Mouse (Mus musculus) megakaryocyte, embryonic 14.5 days (primary cell): ENCODE measurements around the gene Tnrc18. TPM values are rescaled to one million over a fixed set of nuclear protein-coding genes. Genes with fewer than 3 reads are reported as not detected.

Experiments used
- H3K27me3 ChIP-seq: replicated peaks from 2 replicates; pipeline ENCODE3; 2012; ENCODE audit warnings: inconsistent platforms
- H3K36me3 ChIP-seq: replicated peaks from 2 replicates; pipeline ENCODE3; 2012; ENCODE audit warnings: low read length, inconsistent platforms, mixed read lengths
- H3K4me1 ChIP-seq: 2 replicates; pipeline ENCODE4 v1.6.1; 2012; ENCODE audit warnings: inconsistent platforms
- H3K4me3 ChIP-seq: replicated peaks from 2 replicates; pipeline ENCODE3; 2012; ENCODE audit warnings: moderate library complexity, mild to moderate bottlenecking, inconsistent platforms
- H3K9me3 ChIP-seq: 2 replicates; pipeline ENCODE4 v1.6.1; 2012; ENCODE audit warnings: inconsistent platforms
- FLI1 ChIP-seq: IDR thresholded peaks from 2 replicates; pipeline ENCODE4 v1.6.1; 2012; ENCODE audit warnings: low read length, inconsistent platforms, mixed read lengths
- GATA1 ChIP-seq: IDR thresholded peaks from 3 replicates; pipeline ENCODE4 v1.6.1; 2012; ENCODE audit warnings: mixed read lengths, low read length, inconsistent platforms, borderline replicate concordance
- polyA plus RNA-seq: library from polyadenylated mRNA; stranded (reverse); fragments of >175 nt; gene quantifications from 2 replicates; pipeline ENCODE4 v1.2.3, GENCODE M21; 2012; ENCODE audit warnings: low replicate concordance; ENCODE audit not compliant: insufficient read depth

Tnrc18 gene
- polyA plus RNA-seq, 1 experiment = 36.1 TPM

- Histone ChIP-seq H3K4me3 (peak overlapping the region; percentile 64), H3K36me3 (peaks cover 96% of the 10 kb centered on the region)
- no peak for TF ChIP-seq GATA1
- TF ChIP-seq FLI1 = no peak
Measured at GRCm38 (mm10) chr5:142730295-142730694, 87.2 kb downstream of the Tnrc18 start.

GRCm38 (mm10) chr5:142728301-142728700 lies 89.2 kb downstream of the Tnrc18 start:
- Histone ChIP-seq H3K4me3 (no peak overlapping the region), H3K9me3 (peaks cover 18% of the 10 kb centered on the region), H3K36me3 (peaks cover 80% of the 10 kb centered on the region), H3K27me3 (no peaks in the 10 kb centered on the region), H3K4me1 (peaks cover 22% of the 10 kb centered on the region)
- TF ChIP-seq FLI1 (no peak), GATA1 (no peak)

More at GRCm38 (mm10) chr5:142730295-142730694, 87.2 kb downstream of the Tnrc18 start:
- H3K9me3 ChIP-seq = peaks cover 18% of the 10 kb centered on the region
- no peaks in the 10 kb centered on the region for H3K27me3 ChIP-seq
- H3K4me1 ChIP-seq = peaks cover 15% of the 10 kb centered on the region

GRCm38 (mm10) chr5:142726748-142727147 lies 90.7 kb downstream of the Tnrc18 start:
- H3K27me3 ChIP-seq = peaks cover 9% of the 10 kb centered on the region
- H3K4me3 ChIP-seq = no peak overlapping the region
- peaks cover 64% of the 10 kb centered on the region for H3K36me3 ChIP-seq
- no peak for TF ChIP-seq FLI1
- TF ChIP-seq GATA1 = no peak
- H3K4me1 ChIP-seq = peaks cover 22% of the 10 kb centered on the region
- peaks cover 18% of the 10 kb centered on the region for H3K9me3 ChIP-seq

GRCm38 (mm10) chr5:142724265-142724664 lies 93.2 kb downstream of the Tnrc18 start:
- peaks cover 40% of the 10 kb centered on the region for H3K36me3 ChIP-seq
- TF ChIP-seq FLI1 (no peak), GATA1 (no peak)
- peaks cover 21% of the 10 kb centered on the region for H3K27me3 ChIP-seq
- H3K4me3 ChIP-seq = no peak overlapping the region
- peaks cover 13% of the 10 kb centered on the region for H3K9me3 ChIP-seq
- peaks cover 13% of the 10 kb centered on the region for H3K4me1 ChIP-seq

- Histone ChIP-seq H3K9me3 (peaks cover 13% of the 10 kb centered on the region), H3K4me1 (peaks cover 13% of the 10 kb centered on the region), H3K4me3 (peak overlapping the region; percentile 80), H3K36me3 (peaks cover 33% of the 10 kb centered on the region), H3K27me3 (peaks cover 25% of the 10 kb centered on the region)
- TF ChIP-seq GATA1 (no peak), FLI1 (no peak)
Measured at GRCm38 (mm10) chr5:142723520-142724133, 93.8 kb downstream of the Tnrc18 start.

GRCm38 (mm10) chr5:142719897-142720296 lies 97.6 kb downstream of the Tnrc18 start:
- TF ChIP-seq GATA1 = no peak
- no peak for TF ChIP-seq FLI1
- H3K36me3 ChIP-seq = no peaks in the 10 kb centered on the region
- no peaks in the 10 kb centered on the region for H3K9me3 ChIP-seq
- H3K4me3 ChIP-seq = peak overlapping the region; percentile 16
- H3K4me1 ChIP-seq = peaks cover 7% of the 10 kb centered on the region
- peaks cover 53% of the 10 kb centered on the region for H3K27me3 ChIP-seq

GRCm38 (mm10) chr5:142718486-142718885 lies 99.0 kb downstream of the Tnrc18 start:
- TF ChIP-seq FLI1 (no peak), GATA1 (no peak)

GRCm38 (mm10) chr5:142718037-142718436 lies 99.4 kb downstream of the Tnrc18 start:
- Histone ChIP-seq H3K36me3 (no peaks in the 10 kb centered on the region), H3K9me3 (0 out of 2 replicates have a peak, but pooled peaks cover 4% of the 10 kb centered on the region), H3K27me3 (peaks cover 65% of the 10 kb centered on the region), H3K4me1 (no peaks in the 10 kb centered on the region; the same call in 1 of the 2 replicates), H3K4me3 (no peak overlapping the region)
- no peak for TF ChIP-seq GATA1
- TF ChIP-seq FLI1 = no peak

More at GRCm38 (mm10) chr5:142718486-142718885, 99.0 kb downstream of the Tnrc18 start:
- Histone ChIP-seq H3K36me3 (no peaks in the 10 kb centered on the region), H3K4me1 (peaks cover 2% of the 10 kb centered on the region), H3K4me3 (no peak overlapping the region), H3K9me3 (0 out of 2 replicates have a peak, but pooled peaks cover 4% of the 10 kb centered on the region), H3K27me3 (peaks cover 65% of the 10 kb centered on the region)

GRCm38 (mm10) chr5:142716056-142716455 lies 101.4 kb downstream of the Tnrc18 start:
- Histone ChIP-seq H3K9me3 (peaks cover 18% of the 10 kb centered on the region), H3K27me3 (peaks cover 54% of the 10 kb centered on the region), H3K36me3 (no peaks in the 10 kb centered on the region), H3K4me1 (no peaks in the 10 kb centered on the region; the same call in 1 of the 2 replicates), H3K4me3 (no peak overlapping the region)
- TF ChIP-seq GATA1 = no peak
- no peak for TF ChIP-seq FLI1

- TF ChIP-seq GATA1 (no peak), FLI1 (no peak)
- Histone ChIP-seq H3K4me3 (no peak overlapping the region), H3K4me1 (no peaks in the 10 kb centered on the region; the same call in 1 of the 2 replicates), H3K9me3 (peaks cover 24% of the 10 kb centered on the region), H3K27me3 (peaks cover 56% of the 10 kb centered on the region), H3K36me3 (no peaks in the 10 kb centered on the region)
Measured at GRCm38 (mm10) chr5:142715059-142715458, 102.4 kb downstream of the Tnrc18 start.

- peaks cover 54% of the 10 kb centered on the region for H3K27me3 ChIP-seq
- TF ChIP-seq FLI1 (no peak), GATA1 (no peak)
- H3K9me3 ChIP-seq = peaks cover 24% of the 10 kb centered on the region
- no peaks in the 10 kb centered on the region; the same call in 1 of the 2 replicates for H3K4me1 ChIP-seq
- no peaks in the 10 kb centered on the region for H3K36me3 ChIP-seq
- H3K4me3 ChIP-seq = peak overlapping the region; percentile 46
Measured at GRCm38 (mm10) chr5:142713966-142714365, 103.5 kb downstream of the Tnrc18 start.
